Mouse (Mus musculus) stomach, postnatal 0 days (tissue): ENCODE measurements around the gene Lamc3.

Experiments
- CTCF ChIP-seq: IDR thresholded peaks from 2 replicates; pipeline ENCODE4 v1.5.1; 2016; ENCODE audit warnings: antibody characterized with exemption, low read depth, mild to moderate bottlenecking, moderate library complexity
- EP300 ChIP-seq: optimal IDR thresholded peaks from 2 replicates; pipeline ENCODE3; 2016; ENCODE audit warnings: antibody characterized with exemption

DNA sequence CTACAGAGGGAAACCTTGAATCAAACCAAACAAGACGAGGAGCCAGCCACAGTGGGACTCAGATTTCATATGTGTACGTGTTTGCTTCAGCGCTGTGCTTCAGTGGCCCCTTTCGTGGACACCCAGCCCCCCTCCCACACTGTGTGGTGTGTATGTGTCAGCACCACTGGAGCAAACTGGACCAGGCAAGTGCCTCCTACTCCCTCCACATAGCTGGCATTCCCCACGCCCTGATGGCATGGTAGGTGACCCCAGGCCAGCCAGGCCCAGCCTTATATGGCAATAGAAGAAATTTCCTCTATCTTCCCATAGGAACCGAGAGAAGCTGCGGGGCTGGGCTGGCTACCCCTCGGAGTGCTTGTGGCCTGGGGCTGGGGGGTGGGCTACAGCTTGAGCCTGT is 66.6 kb downstream of the Lamc3 start:
- no peak for TF ChIP-seq CTCF
- no peak for TF ChIP-seq EP300
